In the genomic region with DNA sequence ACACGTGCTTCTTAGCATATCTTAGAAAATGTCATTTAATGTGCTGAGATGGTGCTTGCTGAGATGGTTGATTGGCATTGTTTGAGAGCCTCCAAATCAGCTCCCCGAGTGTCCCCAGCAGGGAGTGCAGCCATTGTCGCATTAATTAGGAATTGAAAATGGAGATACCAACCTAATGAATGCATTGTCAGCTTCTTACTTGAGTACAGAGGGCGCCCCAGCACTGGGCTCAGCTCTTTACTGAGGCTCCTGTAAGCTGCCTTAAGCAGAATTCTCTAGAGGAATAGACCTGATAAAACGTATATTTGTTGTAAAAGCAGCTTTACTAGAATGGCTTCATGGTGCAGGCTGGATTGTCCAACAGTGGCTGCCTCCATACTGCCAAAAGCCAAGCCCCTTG, we compare ENCODE assay signal across 10 mouse cellular contexts.
DNase-seq lines count a peak whose midpoint lies in the region; ATAC-seq and TF ChIP-seq lines count a peak whose summit lies in the region.
"Had no signal": no experiment of that assay in that cellular context is flagged by ENCODE, and none has a peak within 500 bp of the region (broad histone marks: within the 10 kb centered on the region; RNA-seq: fewer than 3 reads in every experiment).

No protein-coding gene starts in this region.

- peak; percentile 86 for ATAC-seq in forebrain, postnatal 0 days

- no peaks in the 10 kb centered on the region for H3K9me3 ChIP-seq in forebrain, postnatal 0 days (ENCODE audit: low read length)
- H3K9me3 ChIP-seq: G1E had no signal

- no peak overlapping the region for H3K27ac ChIP-seq in kidney, adult 2 months (ENCODE audit: insufficient read depth, low read depth, low read length)
- H3K27ac ChIP-seq in forebrain, postnatal 0 days (ENCODE audit: low read depth, low read length) = no peak overlapping the region

- 0 out of 2 replicates have a peak overlapping the region, but pooled peaks have one; percentile 0 for H3K4me2 ChIP-seq in forebrain, postnatal 0 days (ENCODE audit: low read depth)

- H3K4me1 ChIP-seq in kidney, adult 2 months (ENCODE audit: control insufficient read depth, insufficient read depth, low read length) = no peaks in the 10 kb centered on the region
- peaks cover 9% of the 10 kb centered on the region; the same call in 1 of the 2 replicates for H3K4me1 ChIP-seq in forebrain, postnatal 0 days (ENCODE audit: insufficient read depth)

- no peak overlapping the region; the same call in 1 of the 2 replicates for H3K9ac ChIP-seq in forebrain, postnatal 0 days

- no peaks in the 10 kb centered on the region for H3K27me3 ChIP-seq in kidney, adult 2 months (replicated peaks; ENCODE audit: control insufficient read depth, insufficient read depth, low read length)
- H3K27me3 ChIP-seq in forebrain, postnatal 0 days (ENCODE audit: insufficient read depth, low read length) = no peaks in the 10 kb centered on the region

- 20% methylated on average over 5 of the region's 5 CpGs for WGBS in kidney, adult 2 months
- 3% methylated on average over 5 of the region's 5 CpGs for WGBS in forebrain, postnatal 0 days

- no peak for TF ChIP-seq CTCF in kidney, adult 2 months (conservative IDR thresholded peaks at IDR 0.05; ENCODE audit: insufficient read depth, insufficient read length, low read depth, low read length)
- peak; percentile 44; the same call in 1 of the 2 replicates for TF ChIP-seq CTCF in brain, embryonic 14.5 days (IDR thresholded peaks at IDR 0.05; ENCODE audit: borderline replicate concordance, extremely low read depth, insufficient read depth, insufficient read length)
- TF ChIP-seq CTCF in forebrain, postnatal 0 days (IDR thresholded peaks at IDR 0.05; ENCODE audit: low read depth) = peak; percentile 70

- DNase-seq in kidney, adult 2 months = peak; percentile 4
- no peak for DNase-seq in kidney, adult 8-10 months
- DNase-seq in brain, embryonic 14.5 days (ENCODE audit: low read depth) = peak; percentile 88
- DNase-seq in forebrain, postnatal 0 days = peak; percentile 73
- peak; percentile 31 for DNase-seq in left cerebral cortex, postnatal 4 days
- no peak for DNase-seq in urinary bladder, postnatal 14 days (ENCODE audit: low spot score)
- no peak for DNase-seq in spleen, adult 18-20 months
- DNase-seq in spleen, postnatal 10 days (ENCODE audit: low spot score in 2 of 2) = no peak
- DNase-seq: kidney, adult 18-20 months had no signal

- no peak overlapping the region for H3K4me3 ChIP-seq in kidney, adult 2 months (ENCODE audit: insufficient read depth, low read depth, low read length)
- H3K4me3 ChIP-seq in forebrain, postnatal 0 days (ENCODE audit: low read depth, low read length) = no peak overlapping the region

- TF ChIP-seq POLR2A in kidney, adult 2 months (IDR thresholded peaks at IDR 0.05; ENCODE audit: low read depth, low read length) = no peak
- no peak for TF ChIP-seq POLR2A in brain, embryonic 14.5 days (IDR thresholded peaks at IDR 0.05; ENCODE audit: borderline replicate concordance, extremely low read depth, insufficient read depth, insufficient read length, poor library complexity, severe bottlenecking)

- H3K36me3 ChIP-seq in kidney, adult 2 months (ENCODE audit: control insufficient read depth, insufficient read depth, low read length) = no peaks in the 10 kb centered on the region
- H3K36me3 ChIP-seq in forebrain, postnatal 0 days (ENCODE audit: insufficient read depth) = no peaks in the 10 kb centered on the region
- H3K36me3 ChIP-seq: G1E had no signal

- intact Hi-C loops in left cerebral cortex, postnatal 4 days (cut with DNase I) = no loop called here

Comparison
In these comparisons a context has a peak if more than half of its experiments do, and no peak if none do; other contexts are left out.
1. DNase-seq: peak in kidney, adult 2 months (single experiment), brain, embryonic 14.5 days (single experiment), forebrain, postnatal 0 days (single experiment) and left cerebral cortex, postnatal 4 days (single experiment); none in kidney, adult 8-10 months (0 of 2), urinary bladder, postnatal 14 days (single experiment), spleen, adult 18-20 months (0 of 2) and spleen, postnatal 10 days (0 of 2).